Mouse (Mus musculus): Measurements from ENCODE around the gene Hpca. TPM values are rescaled to one million over a fixed set of nuclear protein-coding genes. Genes with fewer than 3 reads are reported as not detected.

The Hpca gene
- polyA plus RNA-seq (2014; fragmentation: Illumina TruSeq; extraction: RNeasy Lipid Tissue Mini Kit (QIAGEN cat#74804); ENCODE audit: low read depth, low replicate concordance) = 3.5 TPM

GRCm38 (mm10) chr4:129121569-129122086 lies at the start of gene Hpca:
Gene Hpca, minus strand, starts transcription at chr4:129122036.

GRCm38 (mm10) chr4:129136579-129137391 lies 14.9 kb upstream of the Hpca start, which contains the start of gene Fndc5:
Gene Fndc5, plus strand, starts transcription at chr4:129136999.

GRCm38 (mm10) chr4:129105356-129105755 lies 16.5 kb downstream of the Hpca start, which contains the start of gene Tmem54:
Gene Tmem54, plus strand, starts transcription at chr4:129105548.

Other genes starting within 250 kb of the Hpca start
- gene Trim62, start 238.5 kb downstream of the Hpca start, polyA plus RNA-seq (2014; fragmentation: Illumina TruSeq; extraction: RNeasy Lipid Tissue Mini Kit (QIAGEN cat#74804); ENCODE audit: low read depth, low replicate concordance) = 2.7 TPM
- gene Azin2, start 159.6 kb downstream of the Hpca start, polyA plus RNA-seq (2014; fragmentation: Illumina TruSeq; extraction: RNeasy Lipid Tissue Mini Kit (QIAGEN cat#74804); ENCODE audit: low read depth, low replicate concordance) = 23.1 TPM
- gene Ak2, start 130.1 kb downstream of the Hpca start, polyA plus RNA-seq (2014; fragmentation: Illumina TruSeq; extraction: RNeasy Lipid Tissue Mini Kit (QIAGEN cat#74804); ENCODE audit: low read depth, low replicate concordance) = 118 TPM
- 34.1 TPM for gene Rnf19b, start 63.8 kb downstream of the Hpca start, polyA plus RNA-seq (2014; fragmentation: Illumina TruSeq; extraction: RNeasy Lipid Tissue Mini Kit (QIAGEN cat#74804); ENCODE audit: low read depth, low replicate concordance)
- gene Tmem54, start 16.5 kb downstream of the Hpca start, polyA plus RNA-seq (2014; fragmentation: Illumina TruSeq; extraction: RNeasy Lipid Tissue Mini Kit (QIAGEN cat#74804); ENCODE audit: low read depth, low replicate concordance) = 1.5 TPM
- 2.8 TPM for gene Fndc5, start 15.0 kb upstream of the Hpca start, polyA plus RNA-seq (2014; fragmentation: Illumina TruSeq; extraction: RNeasy Lipid Tissue Mini Kit (QIAGEN cat#74804); ENCODE audit: low read depth, low replicate concordance)
- 24.2 TPM for gene S100pbp, start 67.7 kb upstream of the Hpca start, polyA plus RNA-seq (2014; fragmentation: Illumina TruSeq; extraction: RNeasy Lipid Tissue Mini Kit (QIAGEN cat#74804); ENCODE audit: low read depth, low replicate concordance)
- 31.8 TPM for gene Yars, start 67.7 kb upstream of the Hpca start, polyA plus RNA-seq (2014; fragmentation: Illumina TruSeq; extraction: RNeasy Lipid Tissue Mini Kit (QIAGEN cat#74804); ENCODE audit: low read depth, low replicate concordance)
- 19.0 TPM for gene C77080, start 139.4 kb upstream of the Hpca start, polyA plus RNA-seq (2014; fragmentation: Illumina TruSeq; extraction: RNeasy Lipid Tissue Mini Kit (QIAGEN cat#74804); ENCODE audit: low read depth, low replicate concordance)
- gene Sync, start 165.6 kb upstream of the Hpca start, polyA plus RNA-seq (2014; fragmentation: Illumina TruSeq; extraction: RNeasy Lipid Tissue Mini Kit (QIAGEN cat#74804); ENCODE audit: low read depth, low replicate concordance) = 2.4 TPM
- 58.2 TPM for gene Rbbp4, start 213.3 kb upstream of the Hpca start, polyA plus RNA-seq (2014; fragmentation: Illumina TruSeq; extraction: RNeasy Lipid Tissue Mini Kit (QIAGEN cat#74804); ENCODE audit: low read depth, low replicate concordance)
- 75.2 TPM for gene Zbtb8os, start 213.7 kb upstream of the Hpca start, polyA plus RNA-seq (2014; fragmentation: Illumina TruSeq; extraction: RNeasy Lipid Tissue Mini Kit (QIAGEN cat#74804); ENCODE audit: low read depth, low replicate concordance)